Mouse (Mus musculus) stomach, postnatal 0 days (tissue): ENCODE data around the gene Aff4.

Experiments used
- CTCF ChIP-seq: IDR thresholded peaks from 2 replicates; pipeline ENCODE4 v1.5.1; 2016; ENCODE audit warnings: antibody characterized with exemption, low read depth, mild to moderate bottlenecking, moderate library complexity
- EP300 ChIP-seq: optimal IDR thresholded peaks from 2 replicates; pipeline ENCODE3; 2016; ENCODE audit warnings: antibody characterized with exemption

DNA sequence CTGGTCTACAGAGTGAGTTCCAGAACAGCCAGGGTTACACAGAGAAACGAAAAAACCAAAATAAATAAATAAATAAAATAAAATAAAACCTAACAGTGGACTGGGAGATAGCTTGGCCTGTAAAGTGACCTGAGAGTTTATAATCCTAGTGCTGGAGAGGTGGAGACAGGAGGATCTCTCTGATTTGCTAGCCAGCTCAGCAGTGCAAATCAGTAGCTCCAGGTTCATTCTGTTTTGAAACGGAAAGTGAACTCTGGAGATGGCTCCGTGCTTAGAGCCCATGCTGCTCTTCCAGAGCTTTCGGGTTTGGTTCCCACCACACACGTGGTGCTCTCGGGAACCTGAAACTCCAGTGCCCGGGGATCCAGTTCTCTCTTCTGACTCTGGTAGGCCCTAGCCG, 97.4 kb downstream of the Aff4 start:
- TF ChIP-seq CTCF: no peak
- TF ChIP-seq EP300: no peak
